Mouse (Mus musculus): ENCODE results near the gene Nln.

GRCm38 (mm10) chr13:103986660-103987059 is 122.8 kb downstream of the Nln start:
- TF ChIP-seq TBP (IDR thresholded peaks at IDR 0.05; ENCODE audit: low read depth, low read length) (no peak), USF2 (IDR thresholded peaks at IDR 0.05; ENCODE audit: borderline replicate concordance in 1 of 2, insufficient read depth in 1 of 2, low read depth in 1 of 2, low read length in 2 of 2) (no peak), POLR2A (IDR thresholded peaks at IDR 0.05; ENCODE audit: control insufficient read depth in 1 of 2, insufficient read depth in 1 of 2, low read depth in 1 of 2, low read length in 2 of 2, poor library complexity in 1 of 2) (no peak), GATA1 (IDR thresholded peaks at IDR 0.05; ENCODE audit: low read depth, low read length) (no peak), TAL1 (IDR thresholded peaks at IDR 0.05; ENCODE audit: low read length) (no peak)

Measured in MEL (cell line).